Mouse (Mus musculus) T-cell, adult 2 months (primary cell): ENCODE results near the gene Fyco1.
A peak's percentile ranks its signal among the peaks of the same experiment; 100 is the strongest.

Experiments
- DNase-seq: peaks from one replicate; pipeline ENCODE4 v3.0.0; 2022; ENCODE audit warnings: low spot score

Fyco1 gene

GRCm38 (mm10) chr9:123851713-123852448, at the start of gene Fyco1:
Gene Fyco1 (minus strand): TSS chr9:123851899.
- peak; percentile 98 for DNase-seq

- peak; percentile 78 for DNase-seq
Observed at GRCm38 (mm10) chr9:123872049-123872448, 20.4 kb upstream of the Fyco1 start.

GRCm38 (mm10) chr9:123869167-123869784, 17.6 kb upstream of the Fyco1 start:
- DNase-seq = no peak

GRCm38 (mm10) chr9:123863641-123864040, 11.9 kb upstream of the Fyco1 start:
- DNase-seq = no peak

GRCm38 (mm10) chr9:123862895-123863616, 11.4 kb upstream of the Fyco1 start:
- DNase-seq = no peak

GRCm38 (mm10) chr9:123861929-123862328, 10.2 kb upstream of the Fyco1 start, which contains the start of gene Xcr1:
Gene Xcr1 (minus strand): TSS chr9:123862029.
- DNase-seq = no peak

DNA sequence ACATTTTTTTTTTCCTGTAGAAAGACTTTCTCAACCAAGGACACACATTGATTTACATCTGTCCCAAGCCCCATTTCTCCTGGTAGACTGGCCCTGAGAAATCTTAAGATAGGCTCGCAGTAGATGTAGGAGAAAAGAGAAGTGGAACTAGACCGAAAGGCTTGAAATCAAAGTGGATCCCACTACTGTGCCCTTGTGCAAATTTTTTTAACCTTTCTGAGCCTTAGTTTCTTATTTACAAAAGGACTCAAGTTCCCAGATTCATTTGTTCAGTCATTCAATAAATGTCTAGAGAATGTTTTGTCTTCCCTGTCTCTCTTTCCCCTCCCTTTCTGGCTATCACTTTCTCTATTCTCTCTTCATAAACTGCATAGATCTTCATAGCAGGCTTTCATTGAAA, 5.1 kb upstream of the Fyco1 start:
- DNase-seq = no peak

DNA sequence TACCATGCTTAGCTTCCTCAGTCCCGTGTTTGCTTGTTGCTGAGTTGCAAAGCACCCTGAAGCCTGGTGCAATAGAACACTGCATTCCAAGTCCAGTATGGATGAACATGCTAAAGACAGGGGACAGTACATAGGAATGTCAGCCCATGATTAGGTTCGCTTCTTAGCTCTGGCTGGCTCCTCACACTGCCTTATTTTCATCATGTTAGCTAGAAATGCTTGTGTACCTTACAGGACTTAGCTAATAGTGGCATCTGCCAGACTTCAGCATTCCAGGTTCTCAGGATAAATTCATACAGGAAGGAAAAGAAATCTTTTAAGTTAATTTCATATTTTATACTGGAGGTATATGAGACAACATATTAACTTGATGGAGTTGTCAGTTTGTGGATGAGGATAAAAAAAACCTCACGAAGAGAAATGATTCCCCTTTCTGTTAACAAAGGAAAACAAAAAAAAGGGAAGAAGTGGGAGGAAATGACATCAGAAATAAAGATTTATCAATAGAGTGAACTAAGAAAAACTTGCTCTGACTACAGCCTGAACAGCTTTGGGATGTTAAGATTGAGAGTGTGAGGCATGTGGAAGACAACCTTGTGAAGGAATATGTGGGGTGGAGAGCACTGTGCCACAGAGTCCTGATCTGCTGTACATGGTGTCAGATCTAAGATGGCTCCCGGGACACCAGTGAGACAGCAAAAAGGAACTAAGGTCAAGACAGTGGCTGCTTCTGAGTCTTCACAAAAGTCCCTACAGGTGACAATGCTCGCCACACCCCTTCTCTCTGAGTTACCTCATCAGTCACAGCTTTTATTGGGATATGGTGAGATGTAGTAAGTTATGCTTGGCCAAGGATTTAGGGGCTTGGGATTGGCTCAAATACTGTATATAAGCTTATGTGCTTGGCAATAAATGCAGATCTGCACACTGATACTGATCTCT, 1.0 kb upstream of the Fyco1 start:
- DNase-seq = no peak

GRCm38 (mm10) chr9:123851062-123851712, 512 bp downstream of the Fyco1 start:
- DNase-seq = peak; percentile 70

DNA sequence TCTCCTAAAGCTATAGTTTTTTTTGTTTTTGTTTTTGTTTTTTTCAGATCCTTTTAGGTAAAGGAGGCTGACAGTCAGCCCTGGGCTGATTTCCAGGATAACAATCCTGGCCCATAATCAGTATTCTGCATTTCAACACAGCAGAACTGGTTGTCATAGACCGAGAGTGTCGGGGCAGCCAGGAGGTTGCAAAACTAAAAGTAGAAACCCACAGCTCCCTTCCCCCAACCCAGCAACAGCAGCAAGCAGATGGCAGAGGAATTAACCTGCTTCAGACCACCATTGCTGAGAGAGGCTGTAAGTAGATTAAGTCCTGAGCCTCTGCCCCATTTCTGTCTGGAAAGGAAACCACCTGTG, 1.0 kb downstream of the Fyco1 start:
- DNase-seq = peak; percentile 52

DNA sequence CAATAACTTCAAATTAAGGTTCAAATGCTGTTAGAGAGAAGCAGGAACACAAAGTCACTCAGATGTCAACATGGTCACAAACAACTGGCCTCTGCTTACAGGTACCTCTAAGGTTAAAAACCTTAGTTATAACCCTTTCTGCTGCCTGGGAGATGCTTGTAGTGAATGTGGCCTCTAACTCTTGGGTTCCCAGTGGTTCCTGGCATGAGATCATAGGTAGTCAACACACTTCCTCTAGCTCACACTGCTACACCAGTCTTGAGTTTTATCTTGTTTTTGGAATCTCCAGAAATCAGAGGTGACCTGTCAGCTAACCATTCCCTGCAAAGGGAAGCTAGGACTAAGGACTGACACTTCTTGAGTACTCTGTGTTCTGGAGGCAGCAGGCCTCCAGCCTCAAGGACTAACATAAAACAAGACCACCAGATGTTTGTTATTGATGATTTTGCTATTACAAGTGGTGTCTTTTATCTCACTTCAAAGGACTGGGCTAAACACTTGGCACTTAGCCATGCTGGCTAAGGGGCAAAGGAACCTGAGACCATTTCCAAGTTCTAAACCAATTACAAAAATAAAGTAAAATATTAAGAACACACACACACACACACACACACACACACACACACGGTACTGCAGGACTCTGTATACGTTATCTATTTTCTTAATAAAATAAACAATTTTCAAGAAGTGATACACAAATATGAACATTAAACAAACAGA, 1.6 kb downstream of the Fyco1 start:
- peak; percentile 18 for DNase-seq

- no peak for DNase-seq
Observed at GRCm38 (mm10) chr9:123846490-123846889, 5.2 kb downstream of the Fyco1 start.

GRCm38 (mm10) chr9:123845120-123845519, 6.6 kb downstream of the Fyco1 start:
- peak; percentile 34 for DNase-seq

DNA sequence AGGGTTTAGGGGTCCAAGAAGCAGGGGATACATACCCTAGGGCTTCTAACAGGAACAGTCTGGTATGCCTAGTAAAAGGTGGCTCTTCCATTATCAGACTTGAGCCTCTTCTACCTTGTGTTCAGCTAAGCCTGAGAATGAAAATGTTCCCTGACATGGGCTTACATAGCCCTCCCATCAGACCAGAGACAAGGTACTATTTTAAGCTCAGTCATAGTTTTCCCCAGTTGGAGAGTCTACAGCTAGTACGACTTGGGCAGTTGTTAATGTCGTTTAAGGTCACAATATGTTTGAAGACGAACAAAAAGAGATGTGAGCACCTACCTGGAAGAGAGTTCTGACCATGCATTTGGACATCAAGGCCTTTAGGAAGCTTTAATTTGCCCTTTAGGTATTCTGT, 7.2 kb downstream of the Fyco1 start:
- no peak for DNase-seq

DNA sequence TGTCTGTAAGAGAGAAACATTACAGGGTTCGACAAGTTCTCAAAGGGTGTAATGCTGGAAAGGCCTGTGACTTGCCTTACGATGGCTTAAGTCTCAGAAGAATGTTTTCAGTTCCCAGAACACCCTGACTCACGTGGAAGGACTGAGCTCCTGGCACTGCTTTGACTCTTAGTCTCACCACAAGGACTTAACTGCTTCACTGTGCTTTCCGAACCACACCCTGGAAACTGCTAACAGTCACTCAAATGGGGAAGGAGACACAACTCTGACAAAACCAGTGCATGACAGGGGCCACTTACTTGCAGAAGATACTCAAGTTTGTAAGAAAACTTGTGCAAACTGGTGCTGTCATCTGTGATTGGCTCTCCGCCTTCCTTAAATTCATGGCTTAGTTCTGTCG, 11.5 kb downstream of the Fyco1 start:
- no peak for DNase-seq

GRCm38 (mm10) chr9:123835851-123836250, 15.8 kb downstream of the Fyco1 start:
- peak; percentile 24 for DNase-seq

DNA sequence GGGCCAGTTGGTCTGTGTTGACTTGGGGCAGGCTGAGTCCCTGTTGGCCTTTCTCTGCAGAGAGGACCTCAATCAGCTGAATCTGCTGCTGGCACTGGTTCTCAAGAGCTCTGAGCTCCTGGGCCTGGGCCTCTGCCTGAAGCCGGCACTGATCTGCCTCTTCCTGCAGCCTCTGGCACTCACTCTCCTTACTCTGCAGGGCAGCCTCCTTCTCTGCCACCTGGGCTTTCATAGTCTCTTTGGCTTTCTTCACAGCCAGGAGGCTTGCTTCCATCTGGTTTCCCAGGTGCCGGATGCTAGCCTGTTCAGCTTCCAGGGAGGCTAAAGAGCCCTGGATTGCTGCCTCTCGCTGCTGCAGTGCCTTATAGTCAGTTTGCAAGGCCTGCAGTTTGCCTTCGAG, 22.8 kb downstream of the Fyco1 start:
- no peak for DNase-seq

DNA sequence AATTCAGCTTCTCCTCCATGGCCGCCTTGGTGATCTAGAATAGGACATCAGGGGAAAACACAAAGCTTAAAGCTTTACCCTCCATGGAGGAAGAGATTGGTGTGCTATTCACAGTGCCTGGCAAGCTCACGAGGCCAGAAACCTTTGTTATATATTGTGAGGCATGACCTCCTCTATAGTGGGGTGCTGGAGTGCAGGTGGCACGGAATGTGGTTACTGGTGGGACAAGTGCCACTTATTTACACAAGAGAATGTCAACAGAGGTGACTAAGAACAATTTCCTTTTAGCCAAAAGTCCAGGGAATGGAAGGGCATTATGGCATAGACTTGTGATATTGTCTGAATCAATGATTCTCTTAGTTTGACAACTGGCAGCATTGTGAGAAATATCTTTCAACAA, 25.1 kb downstream of the Fyco1 start:
- DNase-seq = no peak

DNA sequence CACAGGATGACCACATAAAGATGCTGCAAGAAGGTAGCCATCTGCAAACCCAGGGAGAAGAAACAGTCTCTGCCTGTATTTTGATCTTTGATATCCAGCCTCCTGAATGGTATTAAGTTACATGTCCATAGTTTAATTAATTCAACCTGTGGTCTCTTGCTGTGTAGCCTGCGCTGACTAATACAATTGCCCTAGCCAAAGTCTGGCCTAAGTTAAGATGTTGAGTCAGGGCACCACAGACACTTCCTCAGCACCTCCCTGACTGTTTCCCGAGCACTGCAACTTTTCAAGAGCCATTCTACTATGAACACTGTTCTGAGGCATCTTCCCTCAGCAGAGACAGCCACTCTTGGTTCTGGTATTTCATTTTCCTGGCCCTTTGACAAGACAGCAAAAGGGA, 33.1 kb downstream of the Fyco1 start:
- no peak for DNase-seq

DNA sequence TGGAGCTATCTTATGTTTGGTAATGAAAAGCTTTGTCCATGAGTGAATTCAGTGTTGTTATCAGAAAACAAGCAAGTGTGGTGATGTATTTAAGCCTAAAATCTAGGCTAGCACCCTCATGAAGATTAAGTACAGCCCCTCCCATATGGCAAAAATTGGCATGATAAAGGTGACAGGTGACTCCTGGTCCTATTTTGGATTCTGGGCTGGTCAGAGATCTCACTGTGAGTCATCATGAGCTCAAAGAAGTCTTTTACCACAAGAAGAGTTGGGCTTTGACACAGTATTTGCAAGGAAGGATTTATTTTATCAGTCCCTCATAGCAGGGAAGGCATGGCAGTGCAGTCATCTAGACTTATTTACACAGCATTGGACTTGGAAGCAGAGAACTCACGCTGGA, 35.7 kb downstream of the Fyco1 start:
- no peak for DNase-seq

DNA sequence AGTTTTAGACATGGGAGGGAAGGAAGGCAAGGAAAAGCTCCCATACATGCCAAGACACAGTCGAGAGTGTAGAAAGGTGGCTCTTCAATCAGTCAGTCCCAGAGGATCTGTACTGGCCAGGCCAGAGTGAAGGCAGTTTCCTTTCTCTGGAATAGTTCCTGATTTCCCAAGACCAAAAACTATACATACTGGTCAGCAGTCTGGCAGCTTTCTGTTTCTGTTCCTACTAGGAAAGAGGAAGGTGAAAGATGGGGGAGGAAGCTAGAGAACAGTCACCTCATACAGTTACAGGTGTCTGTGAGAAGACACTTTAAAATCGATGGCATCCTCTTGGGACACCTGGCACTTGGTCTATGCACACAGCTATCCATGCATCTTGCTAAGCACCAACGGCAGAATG, 36.3 kb downstream of the Fyco1 start:
- DNase-seq = no peak
